Mouse (Mus musculus) retina, embryonic 14.5 days (tissue): ENCODE results near the gene Gsta4.
"Not testable (repeated sequence)": the region's sequence is repeated elsewhere in the genome, so short reads cannot be mapped to it uniquely, and the experiment has no call there.

ENCODE experiments used
- DNase-seq: peaks from one replicate; pipeline ENCODE4 v3.0.0-alpha.2; 2015; ENCODE audit warnings: low spot score

Gsta4 gene

GRCm38 (mm10) chr9:78178197-78178596, 4.4 kb upstream of the Gsta4 start:
- no peak for DNase-seq

DNA sequence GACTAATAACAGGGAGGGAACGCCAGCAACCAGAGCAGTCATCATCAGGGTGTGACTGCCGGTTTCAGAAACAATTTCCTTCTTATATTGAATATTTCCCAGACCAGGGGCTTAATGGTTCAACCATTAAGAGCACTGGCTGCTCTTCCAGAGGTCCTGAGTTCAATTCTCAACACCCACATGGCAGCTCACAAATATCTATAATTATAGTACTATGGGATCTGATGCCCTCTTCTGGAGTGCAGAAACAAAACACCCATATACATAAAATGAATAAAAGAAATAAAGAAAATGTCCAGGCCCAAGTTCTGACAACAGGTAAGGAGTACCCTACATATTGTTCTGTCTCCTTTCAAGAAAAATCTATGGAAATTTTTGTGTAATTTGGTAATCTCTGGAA, 3.5 kb upstream of the Gsta4 start:
- no peak for DNase-seq

- no peak for DNase-seq
Measured at GRCm38 (mm10) chr9:78185686-78186085, 3.1 kb downstream of the Gsta4 start.

DNA sequence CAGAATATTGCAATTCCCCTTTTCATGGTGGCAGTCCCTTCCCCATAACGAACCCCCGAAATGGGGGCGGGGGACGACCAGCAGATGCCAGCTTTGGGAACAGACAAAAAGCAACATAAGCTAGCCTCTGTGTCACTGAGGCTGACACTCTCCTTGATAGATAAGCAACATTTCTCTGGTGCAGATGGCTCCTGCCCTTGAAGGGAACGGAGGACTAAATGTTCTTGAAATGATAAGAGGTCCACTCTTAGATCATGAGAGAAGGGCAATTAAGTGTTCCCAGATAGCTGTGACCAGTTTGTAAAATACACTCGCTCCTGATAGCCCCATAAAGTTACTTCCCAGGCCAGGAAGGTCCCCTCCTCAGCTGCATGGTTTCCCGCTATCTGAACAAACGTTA, 6.3 kb downstream of the Gsta4 start:
- DNase-seq, result no peak

DNA sequence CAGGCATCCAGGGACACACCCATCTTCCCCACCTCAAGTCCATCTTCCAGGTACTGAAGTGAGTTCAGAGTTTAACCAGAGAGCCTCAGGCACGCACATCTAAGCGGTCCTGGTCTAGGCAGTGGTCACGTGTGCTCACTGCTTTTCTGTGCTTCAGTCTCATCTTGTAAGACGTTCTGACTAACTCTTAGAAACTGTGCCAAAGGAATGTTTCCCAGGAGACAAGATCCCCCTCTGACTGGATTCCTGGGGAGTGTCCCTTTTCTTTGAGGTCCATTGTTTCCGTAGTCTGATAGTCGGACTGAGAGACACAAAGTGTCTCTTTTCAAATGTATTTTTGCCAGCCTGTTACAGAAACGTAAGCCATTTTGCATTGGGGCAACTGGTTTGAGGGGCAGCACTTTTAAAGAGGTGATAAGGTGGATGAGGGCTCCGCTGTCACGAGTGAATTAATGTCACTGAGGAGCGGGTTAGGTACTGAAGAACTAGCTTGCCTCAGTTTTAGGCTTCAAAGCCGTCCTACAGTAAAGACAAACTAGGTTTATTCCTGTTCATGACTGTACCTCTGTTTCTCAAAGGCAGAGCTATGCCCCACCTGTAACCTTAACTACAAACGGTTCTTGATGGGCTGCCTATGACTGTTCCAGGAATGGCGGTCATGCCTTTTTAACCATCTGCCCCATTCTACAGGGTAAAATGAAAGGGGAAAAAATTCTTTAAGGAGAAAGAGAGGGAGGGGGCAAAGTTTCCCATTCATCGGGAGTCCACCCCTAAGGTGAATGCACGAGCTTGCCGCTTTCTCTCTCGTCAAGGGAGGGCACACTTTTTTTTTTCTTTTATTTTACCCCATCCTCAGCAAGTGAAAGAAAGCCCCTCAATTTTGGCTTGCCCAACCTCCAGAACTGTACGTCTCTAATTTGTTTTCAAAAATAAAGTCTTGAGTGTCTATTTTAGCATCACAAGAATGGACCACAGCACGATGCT, 8.4 kb downstream of the Gsta4 start:
- no peak for DNase-seq

DNA sequence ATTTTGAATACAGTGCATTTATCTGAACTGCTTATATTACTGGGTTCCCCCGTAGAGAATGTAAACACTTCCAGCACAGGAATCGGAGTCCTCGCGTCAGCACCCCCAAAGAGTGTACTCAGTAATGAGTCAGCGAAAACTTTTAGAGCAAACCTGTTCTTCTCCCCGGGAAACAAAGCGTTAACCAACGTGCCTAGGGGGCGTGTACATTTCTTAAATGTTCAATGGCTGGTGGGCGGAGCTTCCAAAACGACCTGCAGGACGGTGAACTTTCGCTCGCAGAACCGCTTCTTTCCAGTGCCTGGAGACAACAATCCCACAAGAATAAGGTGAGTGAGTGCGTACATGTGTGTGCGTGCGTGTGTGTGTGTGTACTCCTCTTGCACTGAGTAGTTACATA, 9.2 kb downstream of the Gsta4 start:
- DNase-seq, result peak; percentile 85

DNA sequence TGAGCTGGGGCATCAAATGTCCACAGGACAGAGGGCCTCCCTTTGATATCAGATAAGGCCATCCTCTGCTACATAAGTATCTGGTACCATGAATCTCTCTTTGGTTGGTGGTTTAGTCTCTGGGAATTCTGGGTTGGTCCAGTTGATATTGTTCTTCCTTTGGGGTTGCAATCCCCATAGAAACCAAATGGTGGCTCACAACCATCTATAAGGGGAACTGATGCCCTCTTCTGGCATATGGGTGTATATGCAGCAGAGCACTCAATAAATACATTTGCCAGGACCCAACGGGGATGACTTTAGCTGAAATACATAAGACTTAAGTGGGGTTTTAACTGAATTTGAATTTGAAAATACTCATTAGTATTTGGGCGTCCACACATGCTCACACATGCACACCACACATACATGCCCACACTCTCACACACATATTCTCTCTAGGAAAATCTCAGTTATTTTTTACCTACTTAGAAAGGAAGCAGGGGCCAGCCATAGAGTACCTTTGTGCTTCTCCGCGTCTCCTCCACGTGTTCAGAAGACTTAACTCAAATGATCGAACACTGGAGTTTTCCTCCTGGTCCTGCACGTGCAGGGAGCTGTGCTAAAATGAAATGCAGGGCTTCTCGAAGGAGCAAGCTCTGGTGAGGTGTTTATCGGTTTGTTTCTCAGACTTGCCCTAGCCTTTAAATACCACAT, 11.5 kb downstream of the Gsta4 start:
- DNase-seq, result peak; percentile 77

DNA sequence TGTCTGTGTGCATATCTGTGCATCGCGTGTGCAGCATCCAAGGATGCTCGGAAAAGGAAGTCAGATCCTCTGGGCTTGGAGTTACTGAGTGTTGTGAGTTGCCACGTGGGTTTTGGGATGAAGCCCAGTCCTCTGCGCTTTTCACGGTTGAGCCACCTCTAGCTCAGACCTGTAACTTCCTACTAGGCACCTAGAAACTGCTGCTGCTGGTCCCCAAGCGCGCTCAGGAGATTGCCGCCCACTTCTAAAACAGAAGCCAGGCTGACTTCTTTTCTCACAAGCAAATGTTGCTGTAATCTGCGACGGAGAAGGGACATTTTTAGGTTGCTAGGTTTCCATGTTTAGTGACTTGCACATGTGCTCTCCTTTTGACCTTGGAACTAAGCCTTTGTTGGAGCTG, 12.5 kb downstream of the Gsta4 start:
- no peak for DNase-seq

- no peak for DNase-seq
Measured at GRCm38 (mm10) chr9:78197801-78198200, 15.2 kb downstream of the Gsta4 start.

- no peak for DNase-seq
Measured at GRCm38 (mm10) chr9:78204194-78204593, 21.6 kb downstream of the Gsta4 start.

- no peak for DNase-seq
Measured at GRCm38 (mm10) chr9:78208956-78209355, 26.4 kb downstream of the Gsta4 start.

DNA sequence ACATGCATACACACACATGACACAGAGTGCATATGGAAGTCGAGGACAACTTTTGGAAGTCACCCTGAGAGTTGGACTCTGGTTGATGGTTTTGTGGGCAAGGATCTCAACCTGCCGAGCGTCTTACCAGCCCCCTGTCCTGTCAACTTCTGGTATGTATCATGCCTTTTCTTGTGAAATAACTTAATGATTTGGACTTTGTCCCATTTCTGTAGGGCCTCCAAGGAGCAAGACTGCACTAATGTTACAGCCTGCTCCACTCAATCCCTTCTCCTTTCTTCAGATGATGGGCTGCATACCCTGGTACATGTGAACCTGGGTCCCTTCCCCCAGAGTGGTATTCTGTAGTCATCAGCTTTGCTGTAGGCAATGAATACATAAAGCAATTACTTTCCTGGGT, 27.5 kb downstream of the Gsta4 start:
- DNase-seq, result no peak

- no peak for DNase-seq
Measured at GRCm38 (mm10) chr9:78210821-78211220, 28.2 kb downstream of the Gsta4 start.

DNA sequence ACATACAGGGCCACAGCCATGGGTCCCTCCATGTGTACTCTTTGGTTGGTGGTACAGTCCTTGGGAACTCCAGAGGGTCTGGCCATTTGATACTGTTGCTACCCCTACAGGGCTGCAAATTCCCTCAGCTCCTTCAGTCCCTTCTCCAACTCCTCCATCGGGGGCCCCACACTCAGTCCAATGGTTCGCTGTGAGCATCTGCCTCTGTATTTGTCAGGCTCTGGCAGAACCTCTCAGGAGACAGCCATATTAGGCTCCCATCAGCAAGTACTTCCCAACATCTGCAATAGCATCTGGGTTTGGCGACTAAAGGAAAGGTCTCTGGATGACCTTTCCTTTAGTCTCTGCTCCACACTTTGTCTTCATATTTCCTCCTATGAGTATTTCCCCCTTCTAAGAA, 28.9 kb downstream of the Gsta4 start:
- DNase-seq, result no peak

- no peak for DNase-seq
Measured at GRCm38 (mm10) chr9:78212341-78213049, 29.9 kb downstream of the Gsta4 start.

DNA sequence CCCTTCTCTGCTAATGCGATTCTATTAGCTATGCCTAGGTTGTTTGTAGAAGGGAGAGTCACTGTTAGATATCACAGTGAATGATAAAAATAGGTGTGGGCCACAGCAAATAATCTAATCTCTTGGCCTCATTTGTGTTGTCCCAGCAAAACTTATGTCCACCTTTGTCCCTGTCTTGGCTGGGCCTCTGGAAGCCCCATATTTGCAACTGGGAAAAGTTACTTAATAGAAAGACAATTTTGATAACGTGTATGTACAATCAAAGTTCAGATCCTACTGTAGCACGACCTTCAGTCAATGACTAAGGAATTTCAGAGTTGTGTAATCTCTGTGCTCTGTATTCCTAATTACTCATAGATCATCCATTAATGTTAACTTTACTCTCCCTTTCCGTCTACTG, 34.5 kb downstream of the Gsta4 start:
- DNase-seq, result no peak

DNA sequence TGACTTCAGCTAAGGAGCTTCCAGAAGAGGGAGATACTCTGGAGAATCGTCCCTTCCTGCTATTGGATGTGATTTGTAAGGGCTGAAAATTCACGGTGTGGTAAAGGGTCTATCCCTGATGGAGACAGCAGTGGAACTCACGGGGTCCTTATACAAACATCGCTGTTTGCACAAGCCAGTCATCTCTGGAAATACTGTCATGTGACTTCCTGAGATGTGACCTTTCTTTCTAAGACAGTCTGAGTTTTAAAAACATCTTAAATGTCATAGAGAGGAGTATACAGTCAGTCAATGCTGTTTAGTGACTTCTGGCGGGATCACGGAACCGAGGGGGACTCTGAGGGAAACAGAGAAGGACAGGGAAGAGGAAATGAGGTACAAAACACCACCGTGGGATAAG, 40.0 kb downstream of the Gsta4 start:
- DNase-seq, result no peak

DNA sequence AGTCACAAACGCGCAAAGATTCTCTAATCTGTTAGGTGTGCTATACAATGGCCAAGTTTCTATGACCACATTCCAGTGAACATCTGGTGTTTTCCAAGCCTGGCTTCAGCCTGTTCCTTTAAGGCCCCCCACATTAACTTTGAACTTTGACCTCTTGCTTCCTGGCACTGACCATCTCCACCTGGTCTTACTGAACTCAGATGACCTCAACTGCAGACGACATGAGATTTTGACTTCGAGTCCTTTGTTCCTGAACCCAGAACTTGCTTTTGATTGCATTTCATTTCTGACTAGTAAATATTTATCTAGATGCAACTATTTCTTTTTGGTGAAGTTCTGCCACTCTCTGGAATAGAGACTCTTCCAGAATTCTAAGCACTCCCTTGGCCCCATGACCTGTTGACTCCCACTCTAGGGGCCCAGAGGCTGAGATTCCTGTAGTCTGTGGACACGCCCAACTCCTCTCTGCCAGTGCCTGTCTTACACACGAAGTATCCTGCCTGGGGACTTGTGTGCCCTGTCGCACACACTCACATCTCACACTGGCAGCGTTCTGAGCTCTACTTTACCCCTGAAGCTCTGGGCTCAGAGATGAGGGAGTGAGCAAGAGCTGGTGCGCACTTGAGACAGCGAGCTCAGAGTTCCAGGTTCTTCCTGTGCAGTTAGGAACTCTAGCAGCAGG, 40.8 kb downstream of the Gsta4 start:
- no peak for DNase-seq

GRCm38 (mm10) chr9:78224418-78224817, 41.8 kb downstream of the Gsta4 start:
- no peak for DNase-seq

- no peak for DNase-seq
Measured at GRCm38 (mm10) chr9:78225304-78225703, 42.7 kb downstream of the Gsta4 start.

DNA sequence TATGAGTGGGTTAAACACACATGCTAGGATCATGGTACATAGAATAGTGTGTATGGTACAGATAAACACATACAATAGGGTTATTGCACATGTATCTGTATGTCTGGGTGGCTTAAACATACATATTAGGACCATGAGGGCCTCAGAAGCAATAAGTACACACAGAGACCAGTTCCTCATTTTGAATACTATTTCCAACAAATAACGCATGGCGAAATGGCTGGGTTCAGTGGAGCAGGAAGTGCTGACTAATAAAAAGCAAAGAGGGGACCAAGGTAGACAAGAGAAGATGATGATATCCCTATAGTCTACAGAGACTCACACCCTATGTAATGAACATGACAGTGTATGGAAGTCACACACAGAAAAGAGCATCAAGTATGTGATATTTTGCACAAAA, 45.5 kb downstream of the Gsta4 start:
- DNase-seq, result no peak

DNA sequence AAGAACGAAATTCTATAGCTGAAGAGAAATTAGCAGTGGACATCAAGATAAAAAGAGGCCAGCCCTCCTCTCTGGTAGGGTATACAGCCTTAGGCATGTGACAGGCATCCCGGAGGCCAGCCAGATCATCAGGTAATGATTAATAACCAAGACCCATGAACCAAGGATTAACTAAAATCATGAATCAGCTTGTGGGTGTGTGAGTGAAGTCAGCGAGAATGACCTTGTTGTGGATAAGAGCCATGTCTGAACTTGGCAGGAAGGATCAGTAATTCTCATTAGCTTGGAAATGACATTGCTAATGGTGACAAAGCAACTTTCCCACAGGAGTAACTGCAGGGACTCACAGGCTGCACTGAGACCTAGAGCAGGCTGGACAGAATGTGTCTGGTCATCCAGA, 47.1 kb downstream of the Gsta4 start:
- not testable (repeated sequence) for DNase-seq
